Mouse (Mus musculus): Measurements from ENCODE around the gene Gas8.
"Not testable (repeated sequence)": the region's sequence is repeated elsewhere in the genome, so short reads cannot be mapped to it uniquely, and the experiment has no call there.

The Gas8 gene

GRCm38 (mm10) chr8:123518667-123519066, at the start of gene Gas8:
TSS of gene Gas8 (plus strand) at chr8:123518834.
- DNase-seq (ENCODE audit: low spot score in 2 of 2) = peak; percentile 77 to 91

GRCm38 (mm10) chr8:123472991-123473390, 45.6 kb upstream of the Gas8 start:
- not testable (repeated sequence) for DNase-seq (ENCODE audit: low spot score in 2 of 2)

- DNase-seq (ENCODE audit: low spot score in 2 of 2) = not testable (repeated sequence)
Observed at GRCm38 (mm10) chr8:123474549-123474948, 44.1 kb upstream of the Gas8 start.

- peak in 1 of 2 experiments; percentile 38 for DNase-seq (ENCODE audit: low spot score in 2 of 2)
Observed at GRCm38 (mm10) chr8:123476911-123477736, 41.5 kb upstream of the Gas8 start.

- peak; percentile 82 to 93 for DNase-seq (ENCODE audit: low spot score in 2 of 2)
Observed at GRCm38 (mm10) chr8:123477737-123478258, 40.8 kb upstream of the Gas8 start, which contains the start of gene Afg3l1. TSS of gene Afg3l1 (plus strand) at chr8:123477903.

GRCm38 (mm10) chr8:123478456-123479218, 40.0 kb upstream of the Gas8 start:
- DNase-seq (ENCODE audit: low spot score in 2 of 2) = peak in 1 of 2 experiments; percentile 27

GRCm38 (mm10) chr8:123482627-123483026, 36.0 kb upstream of the Gas8 start:
- DNase-seq (ENCODE audit: low spot score in 2 of 2) = no peak

- DNase-seq (ENCODE audit: low spot score in 2 of 2) = no peak
Observed at GRCm38 (mm10) chr8:123491280-123492075, 27.2 kb upstream of the Gas8 start.

GRCm38 (mm10) chr8:123492898-123493297, 25.7 kb upstream of the Gas8 start:
- DNase-seq (ENCODE audit: low spot score in 2 of 2) = no peak

- no peak for DNase-seq (ENCODE audit: low spot score in 2 of 2)
Observed at GRCm38 (mm10) chr8:123497699-123498098, 20.9 kb upstream of the Gas8 start.

- peak in 1 of 2 experiments; percentile 40 for DNase-seq (ENCODE audit: low spot score in 2 of 2)
Observed at GRCm38 (mm10) chr8:123498963-123499362, 19.7 kb upstream of the Gas8 start.

GRCm38 (mm10) chr8:123499556-123499955, 19.1 kb upstream of the Gas8 start:
- DNase-seq (ENCODE audit: low spot score in 2 of 2) = no peak

- no peak for DNase-seq (ENCODE audit: low spot score in 2 of 2)
Observed at GRCm38 (mm10) chr8:123502192-123502591, 16.4 kb upstream of the Gas8 start.

- DNase-seq (ENCODE audit: low spot score in 2 of 2) = no peak
Observed at GRCm38 (mm10) chr8:123503801-123504467, 14.7 kb upstream of the Gas8 start.

- DNase-seq (ENCODE audit: low spot score in 2 of 2) = no peak
Observed at GRCm38 (mm10) chr8:123504591-123505195, 13.9 kb upstream of the Gas8 start.

GRCm38 (mm10) chr8:123505267-123505666, 13.4 kb upstream of the Gas8 start:
- no peak for DNase-seq (ENCODE audit: low spot score in 2 of 2)

- DNase-seq (ENCODE audit: low spot score in 2 of 2) = no peak
Observed at GRCm38 (mm10) chr8:123505695-123506094, 12.9 kb upstream of the Gas8 start.

- no peak for DNase-seq (ENCODE audit: low spot score in 2 of 2)
Observed at GRCm38 (mm10) chr8:123507153-123507552, 11.5 kb upstream of the Gas8 start.

GRCm38 (mm10) chr8:123510819-123511218, 7.8 kb upstream of the Gas8 start:
- DNase-seq (ENCODE audit: low spot score in 2 of 2) = no peak

- DNase-seq (ENCODE audit: low spot score in 2 of 2) = no peak
Observed at GRCm38 (mm10) chr8:123514136-123514535, 4.5 kb upstream of the Gas8 start.
